Mouse (Mus musculus): ENCODE measurements around the gene B230219D22Rik. TPM values are rescaled to one million over a fixed set of nuclear protein-coding genes. Genes with fewer than 3 reads are reported as not detected.

B230219D22Rik gene
- polyA plus RNA-seq, 1 experiment from 2014 or later, result 34.3 TPM

GRCm38 (mm10) chr13:55715908-55716510, 23.1 kb downstream of the B230219D22Rik start:
- 81% methylated on average over 7 of the region's 7 CpGs for WGBS
- Histone ChIP-seq H3K27me3 (replicated peaks; ENCODE audit: control insufficient read depth, insufficient read depth, low read length) (no peaks in the 10 kb centered on the region), H3K36me3 (ENCODE audit: control insufficient read depth, insufficient read depth, low read length) (0 out of 2 replicates have a peak, but pooled peaks cover 4% of the 10 kb centered on the region), H3K9ac (ENCODE audit: low read depth, low read length) (no peak overlapping the region), H3K4me3 (ENCODE audit: low read length) (no peak overlapping the region), H3K27ac (ENCODE audit: low read length) (no peak overlapping the region), H3K4me1 (ENCODE audit: control insufficient read depth, insufficient read depth, low read length) (no peaks in the 10 kb centered on the region), H3K4me2 (ENCODE audit: low read depth, low read length) (no peak overlapping the region), H3K9me3 (ENCODE audit: control insufficient read depth, low read length) (no peaks in the 10 kb centered on the region)
- ATAC-seq, result no peak

GRCm38 (mm10) chr13:55721516-55721915, 28.6 kb downstream of the B230219D22Rik start:
- H3K9ac ChIP-seq (ENCODE audit: low read depth, low read length), result no peak overlapping the region
- no peaks in the 10 kb centered on the region for H3K9me3 ChIP-seq (ENCODE audit: control insufficient read depth, low read length)
- 0 out of 2 replicates have a peak, but pooled peaks cover 4% of the 10 kb centered on the region for H3K36me3 ChIP-seq (ENCODE audit: control insufficient read depth, insufficient read depth, low read length)
- no peak overlapping the region for H3K27ac ChIP-seq (ENCODE audit: low read length)
- H3K4me1 ChIP-seq (ENCODE audit: control insufficient read depth, insufficient read depth, low read length), result no peaks in the 10 kb centered on the region
- ATAC-seq, result no peak
- H3K27me3 ChIP-seq (replicated peaks; ENCODE audit: control insufficient read depth, insufficient read depth, low read length), result no peaks in the 10 kb centered on the region
- no peak overlapping the region for H3K4me2 ChIP-seq (ENCODE audit: low read depth, low read length)
- no peak overlapping the region for H3K4me3 ChIP-seq (ENCODE audit: low read length)
- 79% methylated on average over 8 of the region's 8 CpGs for WGBS

DNA sequence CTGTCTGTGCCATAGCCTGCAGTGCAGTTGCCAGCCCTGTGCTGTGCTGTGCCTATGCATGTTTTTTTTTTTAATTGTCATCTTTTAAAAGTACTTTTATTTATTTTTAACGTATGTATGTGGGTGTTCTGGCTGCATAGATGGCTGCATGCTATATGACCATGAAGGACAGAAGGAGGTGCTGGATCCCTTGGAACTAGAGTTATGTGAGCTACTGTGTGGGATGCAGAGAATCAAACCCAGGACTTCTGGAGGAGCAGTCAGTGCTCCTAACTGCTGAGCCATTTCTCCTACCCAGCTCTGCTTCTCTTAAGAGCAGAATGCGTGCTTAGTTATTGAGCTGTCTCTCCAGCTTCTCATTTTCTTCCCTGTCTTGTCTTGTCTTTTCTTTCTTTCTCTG, 29.1 kb downstream of the B230219D22Rik start:
- Histone ChIP-seq H3K9ac (ENCODE audit: low read depth, low read length) (no peak overlapping the region), H3K9me3 (ENCODE audit: control insufficient read depth, low read length) (no peaks in the 10 kb centered on the region), H3K27ac (ENCODE audit: low read length) (no peak overlapping the region), H3K4me2 (ENCODE audit: low read depth, low read length) (no peak overlapping the region), H3K36me3 (ENCODE audit: control insufficient read depth, insufficient read depth, low read length) (0 out of 2 replicates have a peak, but pooled peaks cover 4% of the 10 kb centered on the region), H3K4me3 (ENCODE audit: low read length) (no peak overlapping the region), H3K4me1 (ENCODE audit: control insufficient read depth, insufficient read depth, low read length) (no peaks in the 10 kb centered on the region), H3K27me3 (replicated peaks; ENCODE audit: control insufficient read depth, insufficient read depth, low read length) (no peaks in the 10 kb centered on the region)
- no peak for ATAC-seq
- 92% methylated on average over 2 of the region's 2 CpGs for WGBS

GRCm38 (mm10) chr13:55726598-55727119, 33.7 kb downstream of the B230219D22Rik start:
- Histone ChIP-seq H3K27me3 (replicated peaks; ENCODE audit: control insufficient read depth, insufficient read depth, low read length) (no peaks in the 10 kb centered on the region), H3K36me3 (ENCODE audit: control insufficient read depth, insufficient read depth, low read length) (no peaks in the 10 kb centered on the region), H3K27ac (ENCODE audit: low read length) (peak overlapping the region; percentile 99), H3K4me3 (ENCODE audit: low read length) (peak overlapping the region; percentile 68), H3K9me3 (ENCODE audit: control insufficient read depth, low read length) (no peaks in the 10 kb centered on the region), H3K4me2 (ENCODE audit: low read depth, low read length) (peak overlapping the region; percentile 69), H3K9ac (ENCODE audit: low read depth, low read length) (peak overlapping the region; percentile 84), H3K4me1 (ENCODE audit: control insufficient read depth, insufficient read depth, low read length) (no peaks in the 10 kb centered on the region)
- WGBS, result 4% methylated on average over 4 of the region's 4 CpGs
- no peak for ATAC-seq

- no peaks in the 10 kb centered on the region for H3K27me3 ChIP-seq (replicated peaks; ENCODE audit: control insufficient read depth, insufficient read depth, low read length)
- H3K27ac ChIP-seq (ENCODE audit: low read length), result peak within 1 kb of the TSS; percentile 99
- H3K4me1 ChIP-seq (ENCODE audit: control insufficient read depth, insufficient read depth, low read length), result no peaks in the 10 kb centered on the region
- no peaks in the 10 kb centered on the region for H3K9me3 ChIP-seq (ENCODE audit: control insufficient read depth, low read length)
- ATAC-seq, result peak; percentile 93
- WGBS, result under 1% methylated on average over 73 of the region's 73 CpGs
- no peaks in the 10 kb centered on the region for H3K36me3 ChIP-seq (ENCODE audit: control insufficient read depth, insufficient read depth, low read length)
- peak within 1 kb of the TSS; percentile 84 for H3K9ac ChIP-seq (ENCODE audit: low read depth, low read length)
- peak within 1 kb of the TSS; percentile 68 for H3K4me3 ChIP-seq (ENCODE audit: low read length)
- peak within 1 kb of the TSS; percentile 69 for H3K4me2 ChIP-seq (ENCODE audit: low read depth, low read length)
Observed at GRCm38 (mm10) chr13:55727120-55727838, 34.4 kb downstream of the B230219D22Rik start, which contains the start of gene Pcbd2. Pcbd2 (plus strand) TSS chr13:55727368.

- 1% methylated on average over 19 of the region's 19 CpGs for WGBS
- H3K4me3 ChIP-seq (ENCODE audit: low read length), result peak overlapping the region; percentile 68
- no peaks in the 10 kb centered on the region for H3K27me3 ChIP-seq (replicated peaks; ENCODE audit: control insufficient read depth, insufficient read depth, low read length)
- peak overlapping the region; percentile 69 for H3K4me2 ChIP-seq (ENCODE audit: low read depth, low read length)
- H3K9ac ChIP-seq (ENCODE audit: low read depth, low read length), result peak overlapping the region; percentile 84
- no peaks in the 10 kb centered on the region for H3K36me3 ChIP-seq (ENCODE audit: control insufficient read depth, insufficient read depth, low read length)
- peak overlapping the region; percentile 99 for H3K27ac ChIP-seq (ENCODE audit: low read length)
- no peaks in the 10 kb centered on the region for H3K4me1 ChIP-seq (ENCODE audit: control insufficient read depth, insufficient read depth, low read length)
- H3K9me3 ChIP-seq (ENCODE audit: control insufficient read depth, low read length), result no peaks in the 10 kb centered on the region
- ATAC-seq, result peak; percentile 86
Observed at GRCm38 (mm10) chr13:55727839-55728238, 34.9 kb downstream of the B230219D22Rik start.

GRCm38 (mm10) chr13:55730716-55731115, 37.8 kb downstream of the B230219D22Rik start:
- Histone ChIP-seq H3K27ac (ENCODE audit: low read length) (no peak overlapping the region), H3K36me3 (ENCODE audit: control insufficient read depth, insufficient read depth, low read length) (no peaks in the 10 kb centered on the region), H3K4me3 (ENCODE audit: low read length) (no peak overlapping the region), H3K9me3 (ENCODE audit: control insufficient read depth, low read length) (no peaks in the 10 kb centered on the region), H3K27me3 (replicated peaks; ENCODE audit: control insufficient read depth, insufficient read depth, low read length) (no peaks in the 10 kb centered on the region), H3K9ac (ENCODE audit: low read depth, low read length) (no peak overlapping the region), H3K4me1 (ENCODE audit: control insufficient read depth, insufficient read depth, low read length) (no peaks in the 10 kb centered on the region), H3K4me2 (ENCODE audit: low read depth, low read length) (no peak overlapping the region)
- ATAC-seq, result no peak
- 91% methylated on average over 7 of the region's 7 CpGs for WGBS

GRCm38 (mm10) chr13:55732121-55732520, 39.2 kb downstream of the B230219D22Rik start:
- no peak for ATAC-seq
- 87% methylated on average over 2 of the region's 2 CpGs for WGBS
- no peaks in the 10 kb centered on the region for H3K4me1 ChIP-seq (ENCODE audit: control insufficient read depth, insufficient read depth, low read length)
- no peaks in the 10 kb centered on the region for H3K9me3 ChIP-seq (ENCODE audit: control insufficient read depth, low read length)
- no peak overlapping the region for H3K27ac ChIP-seq (ENCODE audit: low read length)
- H3K4me2 ChIP-seq (ENCODE audit: low read depth, low read length), result no peak overlapping the region
- no peaks in the 10 kb centered on the region for H3K27me3 ChIP-seq (replicated peaks; ENCODE audit: control insufficient read depth, insufficient read depth, low read length)
- H3K36me3 ChIP-seq (ENCODE audit: control insufficient read depth, insufficient read depth, low read length), result no peaks in the 10 kb centered on the region
- H3K4me3 ChIP-seq (ENCODE audit: low read length), result no peak overlapping the region
- H3K9ac ChIP-seq (ENCODE audit: low read depth, low read length), result no peak overlapping the region

DNA sequence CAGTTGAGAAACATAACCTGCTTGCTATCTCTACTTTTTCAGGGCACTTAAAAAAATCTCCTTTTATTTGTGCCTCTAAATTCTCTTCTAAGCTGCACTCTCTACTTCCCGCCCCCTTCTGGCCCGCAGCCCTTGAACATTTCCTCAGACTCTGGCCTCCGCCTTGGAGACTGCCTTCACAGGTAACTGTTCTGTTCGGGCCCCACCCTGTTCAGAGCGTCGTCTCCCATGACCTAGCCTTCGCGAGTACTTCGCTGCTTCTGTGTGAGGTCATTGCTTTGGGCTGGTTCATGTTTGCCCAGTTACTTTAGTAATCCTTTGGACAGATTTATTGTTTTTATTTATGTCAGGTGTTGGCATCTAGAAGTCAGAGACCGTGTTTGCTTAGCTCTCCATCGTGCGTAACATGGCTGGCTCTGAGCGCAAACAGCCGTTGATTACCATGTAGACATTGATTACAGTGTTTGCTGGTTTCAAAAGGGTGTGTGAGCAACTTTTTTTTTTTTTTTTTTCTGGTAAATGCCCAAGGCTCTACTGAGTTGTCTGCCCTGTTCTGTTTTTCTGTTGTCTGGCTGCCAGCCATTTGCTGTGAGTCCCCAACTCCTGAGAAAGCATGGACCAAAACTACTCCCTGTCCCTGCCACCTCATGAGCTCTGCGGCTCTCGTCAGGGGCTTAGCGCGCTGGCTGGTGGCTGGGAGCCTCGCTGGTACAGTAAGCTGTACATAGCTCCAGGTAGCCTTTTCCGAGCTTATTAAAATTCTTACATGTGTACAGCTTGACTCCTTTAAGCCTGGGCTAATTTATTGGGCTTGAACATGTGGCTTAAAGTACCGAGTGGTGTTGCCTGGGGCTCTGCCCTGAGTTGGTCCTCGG, 40.9 kb downstream of the B230219D22Rik start:
- 61% methylated on average over 22 of the region's 22 CpGs for WGBS
- no peak overlapping the region for H3K27ac ChIP-seq (ENCODE audit: low read length)
- H3K36me3 ChIP-seq (ENCODE audit: control insufficient read depth, insufficient read depth, low read length), result no peaks in the 10 kb centered on the region
- H3K4me1 ChIP-seq (ENCODE audit: control insufficient read depth, insufficient read depth, low read length), result no peaks in the 10 kb centered on the region
- H3K9ac ChIP-seq (ENCODE audit: low read depth, low read length), result no peak overlapping the region
- no peak overlapping the region for H3K4me2 ChIP-seq (ENCODE audit: low read depth, low read length)
- peak; percentile 89 for ATAC-seq
- no peaks in the 10 kb centered on the region for H3K9me3 ChIP-seq (ENCODE audit: control insufficient read depth, low read length)
- no peaks in the 10 kb centered on the region for H3K27me3 ChIP-seq (replicated peaks; ENCODE audit: control insufficient read depth, insufficient read depth, low read length)
- H3K4me3 ChIP-seq (ENCODE audit: low read length), result no peak overlapping the region

All from intestine, embryonic 16.5 days (tissue).